Mouse (Mus musculus): Measurements from ENCODE around the gene Taf10.

The Taf10 gene

GRCm38 (mm10) chr7:105721916-105722315 is 22.2 kb downstream of the Taf10 start:
- no peak for DNase-seq (ENCODE audit: low spot score in 2 of 2)

- DNase-seq (ENCODE audit: low spot score in 2 of 2) = no peak
Observed at GRCm38 (mm10) chr7:105715366-105715765, 28.8 kb downstream of the Taf10 start.

GRCm38 (mm10) chr7:105708733-105709132 is 35.4 kb downstream of the Taf10 start:
- DNase-seq (ENCODE audit: low spot score in 2 of 2) = peak in 1 of 2 experiments; percentile 62

GRCm38 (mm10) chr7:105703816-105704215 is 40.3 kb downstream of the Taf10 start:
- no peak for DNase-seq (ENCODE audit: low spot score in 2 of 2)

GRCm38 (mm10) chr7:105703184-105703583 is 41.0 kb downstream of the Taf10 start:
- no peak for DNase-seq (ENCODE audit: low spot score in 2 of 2)

- no peak for DNase-seq (ENCODE audit: low spot score in 2 of 2)
Observed at GRCm38 (mm10) chr7:105690875-105691274, 53.3 kb downstream of the Taf10 start.

Data from spleen, postnatal 10 days (tissue).